Mouse (Mus musculus): ENCODE measurements around the gene Tbc1d2b. TPM values are rescaled to one million over a fixed set of nuclear protein-coding genes. Genes with fewer than 3 reads are reported as not detected.

The Tbc1d2b gene
- polyA plus RNA-seq, 1 experiment from 2014 or later: 5.8 TPM

DNA sequence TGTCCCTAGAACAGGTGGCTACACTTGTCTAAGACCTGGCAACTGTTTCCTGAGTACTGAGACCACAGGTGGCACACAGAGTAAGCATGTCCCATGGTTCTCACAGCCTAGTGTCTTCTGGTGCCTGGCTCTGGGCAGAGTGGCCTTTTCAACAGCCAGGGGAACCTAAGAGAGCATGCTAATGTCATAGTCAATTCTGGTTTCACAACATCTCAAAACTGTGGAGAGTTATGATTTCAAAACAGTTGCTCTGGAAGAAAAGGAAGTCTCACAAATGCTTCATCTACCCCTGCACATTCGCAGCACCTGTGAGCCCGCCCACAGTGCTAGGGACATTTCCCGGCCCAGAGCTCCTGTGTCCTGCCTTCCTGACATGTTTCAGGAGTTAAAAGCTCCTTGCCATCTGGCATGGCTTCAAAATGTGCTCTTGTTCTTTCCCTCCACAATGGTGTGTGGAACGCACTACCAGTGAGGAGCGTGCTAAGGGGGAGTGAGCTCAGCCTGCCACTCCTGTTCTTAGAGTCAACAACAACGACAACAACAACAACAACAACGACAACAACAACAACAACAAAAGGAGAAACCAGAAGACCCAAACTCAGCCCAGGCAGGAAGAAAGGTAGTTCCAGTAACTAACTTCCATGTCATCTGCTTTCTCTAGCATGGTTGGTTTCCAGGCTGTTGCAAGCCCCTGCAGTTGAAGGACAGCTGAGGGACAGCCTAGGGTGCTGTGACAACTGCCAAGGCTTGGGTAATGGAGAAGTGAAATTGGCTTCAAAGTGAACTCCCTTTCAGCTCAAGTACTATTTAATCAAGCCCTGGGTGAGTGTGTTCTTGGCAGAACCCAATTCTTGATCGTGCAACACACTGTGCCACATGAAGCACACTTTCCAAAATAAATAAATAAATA lies 37.6 kb downstream of the Tbc1d2b start:
- H3K27me3 ChIP-seq (ENCODE audit: control insufficient read depth, insufficient read depth, low read length): no peaks in the 10 kb centered on the region
- H3K9ac ChIP-seq (replicated peaks; ENCODE audit: low read depth, low read length): no peak overlapping the region
- no peaks in the 10 kb centered on the region for H3K36me3 ChIP-seq (ENCODE audit: control insufficient read depth, insufficient read depth, low read length)
- no peak overlapping the region for H3K27ac ChIP-seq (ENCODE audit: low read depth, low read length)
- no peaks in the 10 kb centered on the region for H3K4me1 ChIP-seq (ENCODE audit: control insufficient read depth, insufficient read depth, low read length)
- no peak overlapping the region for H3K4me2 ChIP-seq (ENCODE audit: low read depth, low read length)
- H3K4me3 ChIP-seq (ENCODE audit: low read depth, low read length): no peak overlapping the region
- 89% methylated on average over 8 of the region's 8 CpGs for WGBS
- ATAC-seq (ENCODE audit: low read depth): no peak
- H3K9me3 ChIP-seq (ENCODE audit: control insufficient read depth, low read length): no peaks in the 10 kb centered on the region

DNA sequence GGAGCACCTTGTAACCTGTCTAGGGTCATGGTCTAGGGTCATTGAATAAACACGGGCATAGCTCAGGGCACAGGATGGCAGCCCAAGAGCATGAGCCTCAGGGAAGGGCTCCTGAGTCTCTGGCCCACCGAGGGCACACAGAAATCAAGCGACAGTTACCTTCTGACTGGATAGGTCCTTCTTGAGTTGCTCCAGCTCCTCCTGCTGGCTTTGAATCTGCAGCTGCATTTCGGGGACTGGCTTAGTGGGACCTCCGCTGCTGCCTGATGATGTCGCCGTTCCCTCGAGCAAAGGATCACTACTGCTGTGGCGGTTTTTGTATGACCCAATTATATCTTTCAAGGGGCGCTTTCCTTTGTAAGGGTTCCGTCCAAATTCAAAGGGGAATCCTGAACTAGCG lies 43.4 kb downstream of the Tbc1d2b start:
- H3K36me3 ChIP-seq (ENCODE audit: control insufficient read depth, insufficient read depth, low read length): peaks cover 9% of the 10 kb centered on the region
- no peak overlapping the region for H3K4me3 ChIP-seq (ENCODE audit: low read depth, low read length)
- H3K27ac ChIP-seq (ENCODE audit: low read depth, low read length): no peak overlapping the region
- ATAC-seq (ENCODE audit: low read depth): no peak
- H3K4me1 ChIP-seq (ENCODE audit: control insufficient read depth, insufficient read depth, low read length): no peaks in the 10 kb centered on the region
- WGBS: 83% methylated on average over 12 of the region's 12 CpGs
- no peaks in the 10 kb centered on the region for H3K9me3 ChIP-seq (ENCODE audit: control insufficient read depth, low read length)
- H3K27me3 ChIP-seq (ENCODE audit: control insufficient read depth, insufficient read depth, low read length): no peaks in the 10 kb centered on the region
- H3K9ac ChIP-seq (replicated peaks; ENCODE audit: low read depth, low read length): no peak overlapping the region
- H3K4me2 ChIP-seq (ENCODE audit: low read depth, low read length): no peak overlapping the region

DNA sequence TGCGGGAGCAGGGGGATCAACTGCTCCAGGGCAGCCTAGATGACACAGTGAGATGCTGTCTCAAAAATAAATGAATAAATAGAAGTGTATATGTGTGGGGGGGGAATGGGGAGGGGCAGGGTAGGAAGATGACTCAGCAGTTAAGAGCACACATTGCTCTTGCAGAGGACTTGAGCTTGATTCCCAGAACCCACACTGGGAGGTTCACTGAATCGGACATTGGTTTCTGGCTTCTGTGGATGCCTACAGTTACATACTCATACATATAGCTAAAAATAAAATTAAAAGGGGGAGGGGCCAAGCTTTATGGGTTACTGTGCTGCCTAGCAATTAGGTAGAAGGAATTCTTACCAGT lies 43.9 kb downstream of the Tbc1d2b start:
- Histone ChIP-seq H3K27me3 (ENCODE audit: control insufficient read depth, insufficient read depth, low read length) (no peaks in the 10 kb centered on the region), H3K4me3 (ENCODE audit: low read depth, low read length) (no peak overlapping the region), H3K4me2 (ENCODE audit: low read depth, low read length) (no peak overlapping the region), H3K36me3 (ENCODE audit: control insufficient read depth, insufficient read depth, low read length) (peaks cover 9% of the 10 kb centered on the region), H3K9me3 (ENCODE audit: control insufficient read depth, low read length) (no peaks in the 10 kb centered on the region), H3K9ac (replicated peaks; ENCODE audit: low read depth, low read length) (no peak overlapping the region), H3K4me1 (ENCODE audit: control insufficient read depth, insufficient read depth, low read length) (no peaks in the 10 kb centered on the region), H3K27ac (ENCODE audit: low read depth, low read length) (no peak overlapping the region)
- 86% methylated on average over 2 of the region's 2 CpGs for WGBS
- no peak for ATAC-seq (ENCODE audit: low read depth)

DNA sequence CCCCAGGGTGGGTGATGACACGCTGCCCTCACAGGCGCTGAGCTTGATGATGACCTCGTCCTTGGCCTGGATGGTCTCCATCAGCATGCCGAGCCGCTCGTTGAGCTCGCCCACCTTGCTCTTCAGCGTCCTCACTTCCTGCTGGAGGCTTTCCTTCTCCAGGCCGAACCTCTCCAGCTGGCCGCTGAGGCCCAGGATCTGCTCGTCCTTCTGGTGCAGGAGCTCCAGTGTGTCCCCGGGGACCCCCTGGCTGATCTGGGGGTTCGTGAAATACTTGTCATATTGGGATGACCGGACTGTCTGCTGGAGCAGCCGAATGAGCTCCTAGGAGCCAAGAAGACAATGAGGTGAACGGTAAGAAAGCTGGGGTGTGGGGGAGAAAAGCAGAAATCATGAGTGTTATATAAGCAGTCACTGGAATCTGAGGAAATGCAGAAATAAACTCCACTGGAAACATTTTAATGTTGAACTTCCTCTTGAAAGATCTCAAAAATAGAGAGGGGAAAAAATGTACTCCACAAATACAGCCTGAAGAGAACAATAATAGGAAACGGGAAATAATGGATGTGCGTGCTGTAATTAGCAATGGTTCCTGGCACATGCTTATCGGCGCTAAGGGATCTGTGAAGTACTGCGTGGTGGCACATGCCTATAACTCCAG lies 44.4 kb downstream of the Tbc1d2b start:
- 88% methylated on average over 21 of the region's 21 CpGs for WGBS
- no peak overlapping the region for H3K9ac ChIP-seq (replicated peaks; ENCODE audit: low read depth, low read length)
- ATAC-seq (ENCODE audit: low read depth): no peak
- no peak overlapping the region for H3K27ac ChIP-seq (ENCODE audit: low read depth, low read length)
- H3K4me1 ChIP-seq (ENCODE audit: control insufficient read depth, insufficient read depth, low read length): no peaks in the 10 kb centered on the region
- peaks cover 9% of the 10 kb centered on the region for H3K36me3 ChIP-seq (ENCODE audit: control insufficient read depth, insufficient read depth, low read length)
- no peaks in the 10 kb centered on the region for H3K9me3 ChIP-seq (ENCODE audit: control insufficient read depth, low read length)
- no peaks in the 10 kb centered on the region for H3K27me3 ChIP-seq (ENCODE audit: control insufficient read depth, insufficient read depth, low read length)
- H3K4me2 ChIP-seq (ENCODE audit: low read depth, low read length): no peak overlapping the region
- no peak overlapping the region for H3K4me3 ChIP-seq (ENCODE audit: low read depth, low read length)

DNA sequence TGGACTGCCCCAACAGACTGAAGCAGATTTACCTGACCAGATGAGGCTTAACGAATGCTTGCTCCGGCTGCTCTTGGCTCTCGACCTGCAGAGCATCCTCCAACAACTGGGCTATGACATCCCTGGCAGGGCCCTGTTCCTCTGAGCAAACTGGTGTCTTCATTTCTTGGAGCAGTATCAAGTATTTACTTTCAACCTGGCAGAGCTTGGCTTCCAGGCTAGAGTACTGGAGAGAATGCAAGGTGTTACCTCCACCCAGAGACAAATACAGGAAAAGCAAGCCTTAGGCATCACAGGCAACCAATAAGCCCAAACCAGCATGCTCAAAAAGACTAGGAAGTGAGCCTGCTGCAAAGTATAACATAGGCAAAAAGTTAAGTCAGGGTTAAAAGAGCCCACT lies 48.3 kb downstream of the Tbc1d2b start:
- Histone ChIP-seq H3K4me1 (ENCODE audit: control insufficient read depth, insufficient read depth, low read length) (no peaks in the 10 kb centered on the region), H3K36me3 (ENCODE audit: control insufficient read depth, insufficient read depth, low read length) (peaks cover 17% of the 10 kb centered on the region), H3K27me3 (ENCODE audit: control insufficient read depth, insufficient read depth, low read length) (no peaks in the 10 kb centered on the region), H3K9ac (replicated peaks; ENCODE audit: low read depth, low read length) (no peak overlapping the region), H3K4me3 (ENCODE audit: low read depth, low read length) (no peak overlapping the region), H3K9me3 (ENCODE audit: control insufficient read depth, low read length) (no peaks in the 10 kb centered on the region), H3K4me2 (ENCODE audit: low read depth, low read length) (no peak overlapping the region), H3K27ac (ENCODE audit: low read depth, low read length) (no peak overlapping the region)
- WGBS: 95% methylated on average over 3 of the region's 3 CpGs
- ATAC-seq (ENCODE audit: low read depth): no peak

DNA sequence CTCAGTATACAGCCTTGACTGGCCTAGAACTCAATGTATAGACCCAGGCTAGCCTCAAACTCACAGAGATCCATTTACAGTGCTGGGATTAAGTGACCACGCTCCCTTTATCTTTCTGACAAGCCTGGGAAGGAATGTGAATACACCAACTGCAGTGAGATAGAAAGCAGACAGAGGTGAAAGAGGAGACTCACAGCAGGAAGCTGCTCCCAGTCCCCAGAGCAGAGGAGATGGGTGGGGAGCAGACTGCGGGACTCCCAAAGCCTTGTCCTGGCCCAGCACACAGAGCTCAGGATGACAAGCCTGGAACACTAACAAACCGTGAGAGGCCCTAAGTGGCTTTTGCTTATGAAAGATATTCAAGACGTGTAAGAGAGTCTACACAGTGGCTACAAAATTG lies 53.1 kb downstream of the Tbc1d2b start:
- Histone ChIP-seq H3K4me2 (ENCODE audit: low read depth, low read length) (no peak overlapping the region), H3K36me3 (ENCODE audit: control insufficient read depth, insufficient read depth, low read length) (peaks cover 19% of the 10 kb centered on the region), H3K9ac (replicated peaks; ENCODE audit: low read depth, low read length) (no peak overlapping the region), H3K9me3 (ENCODE audit: control insufficient read depth, low read length) (no peaks in the 10 kb centered on the region), H3K4me1 (ENCODE audit: control insufficient read depth, insufficient read depth, low read length) (no peaks in the 10 kb centered on the region), H3K4me3 (ENCODE audit: low read depth, low read length) (no peak overlapping the region), H3K27ac (ENCODE audit: low read depth, low read length) (no peak overlapping the region), H3K27me3 (ENCODE audit: control insufficient read depth, insufficient read depth, low read length) (no peaks in the 10 kb centered on the region)
- no peak for ATAC-seq (ENCODE audit: low read depth)
- 48% methylated on average over 4 of the region's 4 CpGs for WGBS

DNA sequence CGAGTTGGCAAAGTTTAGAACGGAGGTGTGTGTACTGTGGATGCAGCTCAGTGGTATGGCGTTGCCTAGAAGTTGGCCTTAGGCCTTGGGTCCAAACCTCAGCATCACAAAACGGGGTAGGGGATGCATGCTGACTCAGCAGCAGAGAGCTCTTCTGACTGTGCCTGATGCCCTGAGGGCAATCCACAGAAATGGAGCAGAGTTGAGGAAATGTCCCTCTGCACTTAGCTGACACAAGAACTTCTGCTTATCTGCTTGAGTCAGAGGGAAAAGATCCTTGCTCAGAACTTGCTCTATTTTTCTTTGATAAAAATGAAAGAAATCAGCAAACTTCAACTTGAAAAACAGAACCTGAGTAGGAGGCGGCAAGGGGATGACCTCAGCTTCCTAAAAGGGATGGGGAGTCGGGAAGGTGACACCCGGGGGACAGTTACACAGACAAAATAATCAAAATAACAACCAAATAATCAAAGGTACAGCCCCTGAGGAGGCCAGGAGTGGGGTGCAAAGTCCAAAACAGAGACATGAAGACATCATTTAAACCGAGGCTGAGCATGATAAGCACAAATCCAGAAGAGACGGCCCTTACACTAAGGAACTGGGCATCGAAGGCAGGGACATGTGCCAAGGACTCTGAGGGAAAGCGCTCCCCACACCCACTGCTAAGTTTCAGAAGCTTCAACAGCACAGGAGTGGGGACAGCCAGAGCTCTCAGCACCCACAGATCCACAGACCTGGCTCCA lies 54.2 kb downstream of the Tbc1d2b start:
- 88% methylated on average over 11 of the region's 11 CpGs for WGBS
- Histone ChIP-seq H3K36me3 (ENCODE audit: control insufficient read depth, insufficient read depth, low read length) (peaks cover 19% of the 10 kb centered on the region), H3K4me3 (ENCODE audit: low read depth, low read length) (no peak overlapping the region), H3K4me1 (ENCODE audit: control insufficient read depth, insufficient read depth, low read length) (no peaks in the 10 kb centered on the region), H3K27ac (ENCODE audit: low read depth, low read length) (no peak overlapping the region), H3K4me2 (ENCODE audit: low read depth, low read length) (no peak overlapping the region), H3K9ac (replicated peaks; ENCODE audit: low read depth, low read length) (no peak overlapping the region), H3K27me3 (ENCODE audit: control insufficient read depth, insufficient read depth, low read length) (no peaks in the 10 kb centered on the region), H3K9me3 (ENCODE audit: control insufficient read depth, low read length) (no peaks in the 10 kb centered on the region)
- no peak for ATAC-seq (ENCODE audit: low read depth)

DNA sequence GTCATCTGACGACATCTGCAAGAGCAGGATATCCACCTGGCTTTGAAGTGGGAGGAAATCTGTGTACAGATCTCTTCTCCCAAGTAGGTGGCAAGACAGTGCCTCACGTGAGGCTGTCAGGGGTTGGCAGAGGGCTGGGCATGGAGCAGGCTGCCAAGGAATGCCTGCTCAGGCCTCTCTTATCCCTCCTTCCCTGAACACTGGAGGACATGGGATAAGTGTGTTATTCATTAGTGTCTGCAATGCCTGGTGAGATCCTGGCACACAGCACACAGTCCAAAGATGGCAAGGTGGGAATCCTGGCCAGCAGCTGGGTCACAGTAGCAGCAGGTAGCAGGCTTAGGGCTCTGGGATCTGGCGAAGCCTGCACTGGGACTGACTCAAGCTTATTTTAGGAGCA lies 57.5 kb downstream of the Tbc1d2b start:
- Histone ChIP-seq H3K4me2 (ENCODE audit: low read depth, low read length) (no peak overlapping the region), H3K36me3 (ENCODE audit: control insufficient read depth, insufficient read depth, low read length) (peaks cover 15% of the 10 kb centered on the region), H3K4me1 (ENCODE audit: control insufficient read depth, insufficient read depth, low read length) (no peaks in the 10 kb centered on the region), H3K27me3 (ENCODE audit: control insufficient read depth, insufficient read depth, low read length) (no peaks in the 10 kb centered on the region), H3K27ac (ENCODE audit: low read depth, low read length) (no peak overlapping the region), H3K9ac (replicated peaks; ENCODE audit: low read depth, low read length) (no peak overlapping the region), H3K9me3 (ENCODE audit: control insufficient read depth, low read length) (no peaks in the 10 kb centered on the region), H3K4me3 (ENCODE audit: low read depth, low read length) (no peak overlapping the region)
- ATAC-seq (ENCODE audit: low read depth): no peak
- 90% methylated on average over 3 of the region's 3 CpGs for WGBS

DNA sequence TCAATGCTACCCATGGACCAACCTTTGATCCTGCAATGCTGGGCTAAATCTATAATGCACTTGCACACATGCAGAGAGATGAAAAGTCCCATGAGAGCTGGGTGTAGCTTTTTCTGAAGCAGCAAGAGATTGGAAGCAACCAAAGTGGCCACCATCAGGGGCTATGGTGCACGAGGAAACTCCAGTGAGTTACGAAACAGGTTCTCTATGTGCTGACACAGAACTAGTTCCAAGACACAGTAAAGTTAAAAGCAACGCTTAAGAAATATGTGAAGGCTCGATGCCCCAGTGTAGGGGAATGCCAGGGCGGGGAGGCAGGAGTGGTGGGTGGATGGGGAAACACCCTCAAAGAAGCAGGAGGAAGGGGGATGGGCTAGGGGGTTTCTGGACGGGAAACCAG lies 61.9 kb downstream of the Tbc1d2b start:
- 84% methylated on average over 6 of the region's 6 CpGs for WGBS
- ATAC-seq (ENCODE audit: low read depth): no peak

More for the DNA sequence above, 61.9 kb downstream of the Tbc1d2b start:
- Histone ChIP-seq H3K4me1 (ENCODE audit: control insufficient read depth, insufficient read depth, low read length) (no peaks in the 10 kb centered on the region), H3K27me3 (ENCODE audit: control insufficient read depth, insufficient read depth, low read length) (no peaks in the 10 kb centered on the region), H3K4me2 (ENCODE audit: low read depth, low read length) (no peak overlapping the region), H3K27ac (ENCODE audit: low read depth, low read length) (no peak overlapping the region), H3K36me3 (ENCODE audit: control insufficient read depth, insufficient read depth, low read length) (peaks cover 1% of the 10 kb centered on the region; the same call in 1 of the 2 replicates), H3K9ac (replicated peaks; ENCODE audit: low read depth, low read length) (no peak overlapping the region), H3K9me3 (ENCODE audit: control insufficient read depth, low read length) (no peaks in the 10 kb centered on the region), H3K4me3 (ENCODE audit: low read depth, low read length) (no peak overlapping the region)

All from neural tube, embryonic 14.5 days (tissue).